Mouse (Mus musculus) hindbrain, postnatal 0 days (tissue): Measurements from ENCODE around the gene Ccnb2. TPM values are rescaled to one million over a fixed set of nuclear protein-coding genes. Genes with fewer than 3 reads are reported as not detected.
"Not testable (repeated sequence)": the region's sequence is repeated elsewhere in the genome, so short reads cannot be mapped to it uniquely, and the experiment has no call there.

Experiments used
- ATAC-seq: fragments of 200-750 bp; cut with Nextera tagmentation; 2 replicates; pipeline ENCODE4 v1.8.0; 2017; ENCODE audit warnings: mild to moderate bottlenecking, moderate TSS enrichment, moderate library complexity
- DNase-seq: peaks from one replicate; pipeline ENCODE4 v3.0.0-alpha.2; 2015; ENCODE audit warnings: low spot score
- H3K27ac ChIP-seq: fragments of 300-500 bp; sonication (generic); 2 replicates; pipeline ENCODE4 v1.5.1; 2014; ENCODE audit warnings: mild to moderate bottlenecking
- H3K27me3 ChIP-seq: fragments of 300-500 bp; sonication (generic); 2 replicates; pipeline ENCODE4 v1.6.1; 2014; ENCODE audit warnings: low read length, mixed read lengths; ENCODE audit not compliant: insufficient read depth
- H3K36me3 ChIP-seq: fragments of 300-500 bp; sonication (generic); 2 replicates; pipeline ENCODE4 v1.6.1; 2014; ENCODE audit warnings: low read length, mixed read lengths; ENCODE audit not compliant: insufficient read depth
- H3K4me1 ChIP-seq: fragments of 300-500 bp; sonication (generic); 2 replicates; pipeline ENCODE4 v1.6.1; 2014; ENCODE audit warnings: antibody characterized with exemption, low read length, mixed read lengths; ENCODE audit not compliant: insufficient read depth
- H3K4me2 ChIP-seq: fragments of 300-500 bp; sonication (generic); 2 replicates; pipeline ENCODE4 v1.6.1; 2014; ENCODE audit warnings: low read depth, mild to moderate bottlenecking, low read length, moderate library complexity, mixed read lengths
- H3K4me3 ChIP-seq: fragments of 300-500 bp; sonication (generic); 2 replicates; pipeline ENCODE4 v1.5.1; 2014; ENCODE audit warnings: low read length
- H3K9ac ChIP-seq: fragments of 300-500 bp; sonication (generic); replicated peaks from 2 replicates; pipeline ENCODE4 v1.6.1; 2014; ENCODE audit warnings: mild to moderate bottlenecking, low read length, moderate library complexity, mixed read lengths
- H3K9me3 ChIP-seq: fragments of 300-500 bp; sonication (generic); 2 replicates; pipeline ENCODE4 v1.6.1; 2016; ENCODE audit warnings: low read length, mixed read lengths
- CTCF ChIP-seq: IDR thresholded peaks from 2 replicates; pipeline ENCODE4 v1.5.1; 2016; ENCODE audit warnings: antibody characterized with exemption, control low read depth, low read depth
- WGBS: fragments of 180-500 bp; shearing (Covaris S2); extraction: QIAGEN DNeasy Blood & Tissue Kit; methylation state at CpG from one replicate; pipeline ENCODE4 v1.1.7; 2014; 5-methylcytosine and 5-hydroxymethylcytosine counted together
- polyA plus RNA-seq: library from polyadenylated mRNA; unstranded; fragments of >200 nt; fragmentation: Nextera tagmentation; extraction: Ambion mirVana; gene quantifications from 2 replicates; pipeline ENCODE4 v1.2.1, GENCODE M21; 2015
- total RNA-seq: library from RNA; depleted of rRNA; stranded (reverse); fragments of >200 nt; gene quantifications from 2 replicates; pipeline ENCODE4 v1.2.3, GENCODE M21; 2014; rRNA removed

The Ccnb2 gene
- total RNA-seq (15.5 and 17.9 TPM in 2 replicates), polyA plus RNA-seq (28.4 and 32.7 TPM in 2 replicates)

- DNase-seq (peak; percentile 96), ATAC-seq (peak; percentile 98)
- 0 out of 2 replicates have a peak within 1 kb of the TSS, but pooled peaks have one; percentile 35 for H3K9ac ChIP-seq
- peaks cover 6% of the 10 kb centered on the region; the same call in 1 of the 2 replicates for H3K36me3 ChIP-seq
- peak within 1 kb of the TSS; percentile 99 for H3K4me2 ChIP-seq
- 3% methylated on average over 45 of the region's 45 CpGs for WGBS
- no peaks in the 10 kb centered on the region for H3K27me3 ChIP-seq
- TF ChIP-seq CTCF: no peak
- H3K9me3 ChIP-seq: no peaks in the 10 kb centered on the region
- H3K4me1 ChIP-seq: no peaks in the 10 kb centered on the region
- H3K27ac ChIP-seq: peak within 1 kb of the TSS; percentile 15; the same call in 1 of the 2 replicates
- peak within 1 kb of the TSS; percentile 51 for H3K4me3 ChIP-seq
Observed at GRCm38 (mm10) chr9:70421257-70422056, at the start of gene Ccnb2. Gene Ccnb2, minus strand, starts transcription at chr9:70421547.

- not testable (repeated sequence) for H3K4me1 ChIP-seq, H3K27ac ChIP-seq, DNase-seq, H3K4me3 ChIP-seq, ATAC-seq, H3K9me3 ChIP-seq, H3K9ac ChIP-seq, H3K36me3 ChIP-seq, H3K27me3 ChIP-seq, H3K4me2 ChIP-seq
- WGBS: 95% methylated on average over 13 of the region's 13 CpGs
Observed at GRCm38 (mm10) chr9:70463091-70463490, 41.7 kb upstream of the Ccnb2 start.

- no peak overlapping the region for H3K4me3 ChIP-seq
- peaks cover 26% of the 10 kb centered on the region; the same call in 1 of the 2 replicates for H3K36me3 ChIP-seq
- TF ChIP-seq CTCF: no peak
- H3K4me2 ChIP-seq: no peak overlapping the region
- 90% methylated on average over 2 of the region's 2 CpGs for WGBS
- no peak for DNase-seq
- H3K9ac ChIP-seq: no peak overlapping the region
- ATAC-seq: no peak
- no peaks in the 10 kb centered on the region for H3K27me3 ChIP-seq
- no peak overlapping the region for H3K27ac ChIP-seq
- H3K4me1 ChIP-seq: no peaks in the 10 kb centered on the region
- H3K9me3 ChIP-seq: no peaks in the 10 kb centered on the region
Observed at GRCm38 (mm10) chr9:70452371-70452770, 31.0 kb upstream of the Ccnb2 start.

GRCm38 (mm10) chr9:70449072-70449471, 27.7 kb upstream of the Ccnb2 start:
- DNase-seq (no peak), ATAC-seq (no peak)
- WGBS: 97% methylated on average over 5 of the region's 5 CpGs
- no peak overlapping the region for H3K9ac ChIP-seq
- no peak overlapping the region for H3K4me2 ChIP-seq
- H3K9me3 ChIP-seq: no peaks in the 10 kb centered on the region
- H3K4me3 ChIP-seq: no peak overlapping the region
- peaks cover 21% of the 10 kb centered on the region; the same call in 1 of the 2 replicates for H3K36me3 ChIP-seq
- no peaks in the 10 kb centered on the region for H3K4me1 ChIP-seq
- no peaks in the 10 kb centered on the region for H3K27me3 ChIP-seq
- H3K27ac ChIP-seq: no peak overlapping the region
- no peak for TF ChIP-seq CTCF

- Histone ChIP-seq H3K36me3 (peaks cover 35% of the 10 kb centered on the region; the same call in 1 of the 2 replicates), H3K27me3 (no peaks in the 10 kb centered on the region), H3K27ac (no peak overlapping the region), H3K4me2 (no peak overlapping the region), H3K9me3 (no peaks in the 10 kb centered on the region), H3K4me3 (no peak overlapping the region), H3K4me1 (no peaks in the 10 kb centered on the region), H3K9ac (no peak overlapping the region)
- no peak for ATAC-seq
- DNase-seq: no peak
- WGBS: 97% methylated on average over 4 of the region's 4 CpGs
- TF ChIP-seq CTCF: no peak
Observed at GRCm38 (mm10) chr9:70439959-70440358, 18.6 kb upstream of the Ccnb2 start.

GRCm38 (mm10) chr9:70422661-70423060, 1.3 kb upstream of the Ccnb2 start:
- WGBS: 90% methylated on average over 2 of the region's 2 CpGs
- H3K4me3 ChIP-seq: no peak overlapping the region
- ATAC-seq (no peak), DNase-seq (no peak)
- TF ChIP-seq CTCF: no peak
- no peaks in the 10 kb centered on the region for H3K27me3 ChIP-seq
- H3K27ac ChIP-seq: no peak overlapping the region
- H3K4me2 ChIP-seq: no peak overlapping the region
- H3K9ac ChIP-seq: no peak overlapping the region
- no peaks in the 10 kb centered on the region for H3K4me1 ChIP-seq
- H3K9me3 ChIP-seq: no peaks in the 10 kb centered on the region
- peaks cover 12% of the 10 kb centered on the region for H3K36me3 ChIP-seq

- no peak overlapping the region for H3K4me2 ChIP-seq
- no peaks in the 10 kb centered on the region for H3K4me1 ChIP-seq
- ATAC-seq (no peak), DNase-seq (no peak)
- H3K4me3 ChIP-seq: no peak overlapping the region
- H3K9me3 ChIP-seq: no peaks in the 10 kb centered on the region
- 80% methylated on average over 3 of the region's 3 CpGs for WGBS
- H3K9ac ChIP-seq: no peak overlapping the region
- H3K27me3 ChIP-seq: no peaks in the 10 kb centered on the region
- H3K27ac ChIP-seq: no peak overlapping the region
- TF ChIP-seq CTCF: peak; percentile 35; the same call in 1 of the 2 replicates
- H3K36me3 ChIP-seq: peaks cover 10% of the 10 kb centered on the region
Observed at GRCm38 (mm10) chr9:70416412-70416811, 4.9 kb downstream of the Ccnb2 start.
